Mouse (Mus musculus) MEL (cell line): ENCODE results near the gene Tmem266. TPM values are rescaled to one million over a fixed set of nuclear protein-coding genes. Genes with fewer than 3 reads are reported as not detected.
A peak's percentile ranks its signal among the peaks of the same experiment; 100 is the strongest.

Source experiments
- DNase-seq: peaks from one replicate; pipeline ENCODE4 v3.0.0; 2011; ENCODE audit warnings: low read depth, low spot score
- H3K27ac ChIP-seq: 2 replicates; pipeline ENCODE4 v1.5.1; 2012; ENCODE audit warnings: low read depth, mild to moderate bottlenecking, control low read depth, low read length, moderate library complexity; ENCODE audit not compliant: control insufficient read depth
- H3K27me3 ChIP-seq, 2 experiments: fragments of 150-350 bp in 1 of 2; sonication (generic) in 1 of 2; 2 replicates each; pipeline ENCODE4 v1.6.1; 2012; ENCODE audit warnings: low read length in 2 of 2, mild to moderate bottlenecking in 2 of 2, improper control_type of control experiment in 1 of 2, moderate library complexity in 1 of 2; ENCODE audit not compliant: insufficient read depth in 2 of 2, control insufficient read depth in 1 of 2
- H3K36me3 ChIP-seq, 2 experiments: 2 replicates each; pipeline ENCODE4 v1.6.1; 2012 to 2014; ENCODE audit warnings: low read length in 2 of 2, improper control_type of control experiment in 1 of 2, inconsistent platforms in 1 of 2, mild to moderate bottlenecking in 1 of 2; ENCODE audit not compliant: insufficient read depth in 2 of 2, control insufficient read depth in 1 of 2
- H3K4me1 ChIP-seq, 2 experiments: fragments of 150-350 bp in 1 of 2; sonication (generic) in 1 of 2; 2 replicates each; pipeline ENCODE4 v1.6.1; 2012; ENCODE audit warnings: low read length in 2 of 2, improper control_type of control experiment in 1 of 2, mild to moderate bottlenecking in 1 of 2; ENCODE audit not compliant: insufficient read depth in 2 of 2, control insufficient read depth in 1 of 2
- H3K4me3 ChIP-seq, 2 experiments: fragments of 150-350 bp in 1 of 2; sonication (generic) in 1 of 2; 2 replicates each; pipeline ENCODE4 v1.5.1; 2012; ENCODE audit warnings: low read depth in 2 of 2, low read length in 2 of 2, mild to moderate bottlenecking in 2 of 2, moderate library complexity in 2 of 2, control low read depth in 1 of 2, improper control_type of control experiment in 1 of 2; ENCODE audit not compliant: control insufficient read depth in 1 of 2, insufficient read depth in 1 of 2
- H3K79me2 ChIP-seq: 2 replicates; pipeline ENCODE4 v1.6.1; 2012; ENCODE audit warnings: mild to moderate bottlenecking, low read length, moderate library complexity; ENCODE audit not compliant: control insufficient read depth, poor library complexity, insufficient read depth
- H3K9ac ChIP-seq: 2 replicates; pipeline ENCODE4 v1.6.1; 2012; ENCODE audit warnings: low read depth, mild to moderate bottlenecking, control low read depth, low read length, moderate library complexity; ENCODE audit not compliant: control insufficient read depth, poor library complexity, severe bottlenecking
- H3K9me3 ChIP-seq: fragments of 150-350 bp; sonication (generic); replicated peaks from 2 replicates; pipeline ENCODE4 v1.6.1; 2012; ENCODE audit warnings: mild to moderate bottlenecking, low read length, improper control_type of control experiment, moderate library complexity; ENCODE audit not compliant: insufficient read depth
- CHD1 ChIP-seq: IDR thresholded peaks from 2 replicates; pipeline ENCODE4 v1.6.1; 2012; ENCODE audit warnings: low read depth, mild to moderate bottlenecking, inconsistent platforms, low read length, improper control_type of control experiment
- CHD2 ChIP-seq: IDR thresholded peaks from 2 replicates; pipeline ENCODE4 v1.6.1; 2011; ENCODE audit warnings: low read length, improper control_type of control experiment
- CTCF ChIP-seq, 3 experiments: IDR thresholded peaks in 2 of 3; conservative IDR thresholded peaks in 1 of 3; 2 replicates each; pipeline ENCODE4 v1.5.1; 2011 to 2012; ENCODE audit warnings: low read length in 3 of 3, low read depth in 2 of 3, mild to moderate bottlenecking in 2 of 3, improper control_type of control experiment in 1 of 3, inconsistent platforms in 1 of 3, mixed read lengths in 1 of 3, moderate library complexity in 1 of 3; ENCODE audit not compliant: control insufficient read depth in 1 of 3, insufficient read depth in 1 of 3, poor library complexity in 1 of 3, severe bottlenecking in 1 of 3
- ELF1 ChIP-seq: IDR thresholded peaks from 2 replicates; pipeline ENCODE4 v1.6.1; 2014; ENCODE audit warnings: low read depth, mild to moderate bottlenecking, inconsistent platforms, low read length, improper control_type of control experiment, moderate library complexity
- EP300 ChIP-seq, 2 experiments: IDR thresholded peaks; 2 replicates each; pipeline ENCODE4 v1.6.1; 2011; ENCODE audit warnings: improper control_type of control experiment in 2 of 2, low read length in 2 of 2, low read depth in 1 of 2, mild to moderate bottlenecking in 1 of 2
- GATA1 ChIP-seq: IDR thresholded peaks from 2 replicates; pipeline ENCODE4 v1.6.1; 2011; ENCODE audit warnings: low read depth, low read length, improper control_type of control experiment
- HCFC1 ChIP-seq: IDR thresholded peaks from 2 replicates; pipeline ENCODE4 v1.6.1; 2012; ENCODE audit warnings: low read depth, mild to moderate bottlenecking, inconsistent platforms, low read length, improper control_type of control experiment, moderate library complexity
- JUND ChIP-seq: IDR thresholded peaks from 2 replicates; pipeline ENCODE4 v1.6.1; 2011; ENCODE audit warnings: low read depth, mild to moderate bottlenecking, improper control_type of control experiment, low read length
- MAFK ChIP-seq: IDR thresholded peaks from 2 replicates; pipeline ENCODE4 v1.6.1; 2011; ENCODE audit warnings: low read depth, mild to moderate bottlenecking, low read length, improper control_type of control experiment, borderline replicate concordance
- MAX ChIP-seq: IDR thresholded peaks from 2 replicates; pipeline ENCODE4 v1.6.1; 2011; ENCODE audit warnings: low read length, improper control_type of control experiment
- MAZ ChIP-seq: IDR thresholded peaks from 2 replicates; pipeline ENCODE4 v1.6.1; 2012; ENCODE audit warnings: low read depth, mild to moderate bottlenecking, inconsistent platforms, low read length, improper control_type of control experiment
- MYB ChIP-seq: IDR thresholded peaks from 2 replicates; pipeline ENCODE4 v1.6.1; 2011; ENCODE audit warnings: mild to moderate bottlenecking, low read depth, low read length, improper control_type of control experiment
- NELFE ChIP-seq: IDR thresholded peaks from 2 replicates; pipeline ENCODE4 v1.6.1; 2011; ENCODE audit warnings: low read depth, low read length, improper control_type of control experiment
- POLR2AphosphoS2 ChIP-seq: IDR thresholded peaks from 2 replicates; pipeline ENCODE4 v1.6.1; 2011; ENCODE audit warnings: low read length, improper control_type of control experiment
- POLR2AphosphoS5 ChIP-seq: IDR thresholded peaks from 2 replicates; pipeline ENCODE4 v1.6.1; 2012; ENCODE audit warnings: low read depth, borderline replicate concordance, mild to moderate bottlenecking, inconsistent platforms, low read length, moderate library complexity, mixed read lengths
- RAD21 ChIP-seq: IDR thresholded peaks from 2 replicates; pipeline ENCODE4 v1.6.1; 2011; ENCODE audit warnings: mild to moderate bottlenecking, low read depth, low read length, improper control_type of control experiment
- RCOR1 ChIP-seq: IDR thresholded peaks from 2 replicates; pipeline ENCODE4 v1.6.1; 2012; ENCODE audit warnings: low read depth, mild to moderate bottlenecking, inconsistent platforms, low read length, improper control_type of control experiment
- SMC3 ChIP-seq: IDR thresholded peaks from 2 replicates; pipeline ENCODE4 v1.6.1; 2011; ENCODE audit warnings: low read depth, low read length, improper control_type of control experiment
- UBTF ChIP-seq: IDR thresholded peaks from 2 replicates; pipeline ENCODE4 v1.6.1; 2012; ENCODE audit warnings: low read depth, mild to moderate bottlenecking, inconsistent platforms, low read length, improper control_type of control experiment, moderate library complexity, borderline replicate concordance; ENCODE audit not compliant: insufficient read depth
- USF1 ChIP-seq: IDR thresholded peaks from 2 replicates; pipeline ENCODE4 v1.6.1; 2014; ENCODE audit warnings: low read depth, mild to moderate bottlenecking, inconsistent platforms, low read length, improper control_type of control experiment, moderate library complexity
- USF2 ChIP-seq, 2 experiments: IDR thresholded peaks; 2 replicates each; pipeline ENCODE4 v1.6.1; 2011 to 2012; ENCODE audit warnings: improper control_type of control experiment in 2 of 2, low read length in 2 of 2, borderline replicate concordance in 1 of 2, inconsistent platforms in 1 of 2, low read depth in 1 of 2, mild to moderate bottlenecking in 1 of 2; ENCODE audit not compliant: insufficient read depth in 1 of 2
- ZKSCAN1 ChIP-seq: IDR thresholded peaks from 2 replicates; pipeline ENCODE4 v1.6.1; 2012; ENCODE audit warnings: low read depth, mild to moderate bottlenecking, inconsistent platforms, low read length, improper control_type of control experiment, moderate library complexity
- ZMIZ1 ChIP-seq: IDR thresholded peaks from 2 replicates; pipeline ENCODE4 v1.6.1; 2012; ENCODE audit warnings: low read depth, mild to moderate bottlenecking, inconsistent platforms, low read length, improper control_type of control experiment, moderate library complexity
- polyA plus RNA-seq, 2 experiments: library from polyadenylated mRNA; stranded (reverse) in 1 of 2; unstranded in 1 of 2; fragments of >175 nt in 1 of 2; fragments of >200 nt in 1 of 2; gene quantifications; 2 replicates each; pipeline versions ENCODE4 v1.2.1 to v1.2.4; 2012; ENCODE audit warnings: low replicate concordance in 2 of 2, low read depth in 1 of 2; ENCODE audit not compliant: insufficient read length in 2 of 2, insufficient read depth in 1 of 2, missing spikeins in 1 of 2
- total RNA-seq: library from RNA; depleted of rRNA; stranded (reverse); fragments of 300-350 nt; gene quantifications from 2 replicates; pipeline ENCODE4 v1.2.3, GENCODE M21; 2012

Tmem266 gene
- total and polyA plus RNA-seq, 3 experiments: not detected

GRCm38 (mm10) chr9:55468397-55468796 lies 141.7 kb downstream of the Tmem266 start:
- no peaks in the 10 kb centered on the region for H3K79me2 ChIP-seq
- no peak for TF ChIP-seq MAZ
- no peak for TF ChIP-seq ELF1
- TF ChIP-seq CHD1: no peak
- TF ChIP-seq MAFK: no peak
- no peak for TF ChIP-seq POLR2AphosphoS5
- TF ChIP-seq USF2 (IDR thresholded peaks at IDR 0.05; ENCODE audit: borderline replicate concordance in 1 of 2, insufficient read depth in 1 of 2, low read depth in 1 of 2, low read length in 2 of 2): no peak
- no peak for TF ChIP-seq POLR2AphosphoS2
- TF ChIP-seq JUND: no peak
- TF ChIP-seq EP300 (IDR thresholded peaks at IDR 0.05; ENCODE audit: low read depth in 1 of 2, low read length in 2 of 2): no peak
- TF ChIP-seq RCOR1: no peak
- no peak for TF ChIP-seq CHD2
- TF ChIP-seq SMC3: peak; percentile 59
- no peak for TF ChIP-seq HCFC1
- peak; percentile 54 for TF ChIP-seq RAD21
- TF ChIP-seq ZKSCAN1: no peak
- TF ChIP-seq NELFE: no peak
- TF ChIP-seq UBTF: no peak
- no peak for TF ChIP-seq USF1
- no peak for TF ChIP-seq ZMIZ1
- TF ChIP-seq MAX: no peak
- peak in 2 of 3 experiments; percentile 12 to 59; a peak in 3 of 6 replicates for TF ChIP-seq CTCF (IDR thresholded peaks at IDR 0.05 in 2 of 3, conservative IDR thresholded peaks at IDR 0.05 in 1 of 3; ENCODE audit: control insufficient read depth in 1 of 3, insufficient read depth in 1 of 3, low read depth in 2 of 3, low read length in 3 of 3, poor library complexity in 1 of 3, severe bottlenecking in 1 of 3)
- DNase-seq: peak; percentile 51
- H3K27me3 ChIP-seq: no peaks in the 10 kb centered on the region
- H3K9me3 ChIP-seq: no peaks in the 10 kb centered on the region
- no peak overlapping the region for H3K9ac ChIP-seq
- H3K4me3 ChIP-seq: no peak overlapping the region
- no peaks in the 10 kb centered on the region for H3K4me1 ChIP-seq
- peaks cover 0 to 4% of the 10 kb centered on the region in 2 experiments; a peak in 2 of 4 replicates for H3K36me3 ChIP-seq
- no peak overlapping the region for H3K27ac ChIP-seq

- no peak overlapping the region for H3K4me3 ChIP-seq
- H3K36me3 ChIP-seq: peaks cover 0 to 3% of the 10 kb centered on the region in 2 experiments; a peak in 3 of 4 replicates
- H3K27me3 ChIP-seq: no peaks in the 10 kb centered on the region
- no peaks in the 10 kb centered on the region for H3K9me3 ChIP-seq
- H3K27ac ChIP-seq: no peak overlapping the region
- TF ChIP-seq MYB: no peak
- TF ChIP-seq GATA1: no peak
- TF ChIP-seq RCOR1: no peak
- TF ChIP-seq USF1: no peak
- TF ChIP-seq CTCF (IDR thresholded peaks at IDR 0.05 in 2 of 3, conservative IDR thresholded peaks at IDR 0.05 in 1 of 3; ENCODE audit: control insufficient read depth in 1 of 3, insufficient read depth in 1 of 3, low read depth in 2 of 3, low read length in 3 of 3, poor library complexity in 1 of 3, severe bottlenecking in 1 of 3): no peak
- TF ChIP-seq MAFK: no peak
- H3K4me1 ChIP-seq: no peaks in the 10 kb centered on the region
- no peak for DNase-seq
- no peaks in the 10 kb centered on the region for H3K79me2 ChIP-seq
- no peak overlapping the region for H3K9ac ChIP-seq
Measured at GRCm38 (mm10) chr9:55476084-55476483, 149.4 kb downstream of the Tmem266 start.
